Mouse (Mus musculus): ENCODE data around the gene Sco1.

- TF ChIP-seq CTCF (IDR thresholded peaks at IDR 0.05; ENCODE audit: low read depth, low read length) (no peak), GATA1 (IDR thresholded peaks at IDR 0.05; ENCODE audit: borderline replicate concordance, low read length) (no peak), POLR2AphosphoS5 (IDR thresholded peaks at IDR 0.05; ENCODE audit: insufficient replicate concordance, low read depth, low read length) (no peak)
Observed at GRCm38 (mm10) chr11:67098427-67098826, 46.0 kb downstream of the Sco1 start.
